Mouse (Mus musculus) liver, adult 2 months (tissue): Measurements from ENCODE around the gene Luzp2. TPM values are rescaled to one million over a fixed set of nuclear protein-coding genes. Genes with fewer than 3 reads are reported as not detected.

Experiments
- DNase-seq: peaks from one replicate; pipeline ENCODE4 v3.0.0-alpha.2; 2011; ENCODE audit warnings: low read depth, low spot score; ENCODE audit errors: extremely low read depth
- H3K27ac ChIP-seq: fragments of 200-500 bp; replicated peaks from 2 replicates; pipeline ENCODE4 v1.5.1; 2012; ENCODE audit warnings: low read depth, mild to moderate bottlenecking, control low read depth, inconsistent platforms, low read length; ENCODE audit not compliant: insufficient read depth
- H3K27me3 ChIP-seq: fragments of 200-500 bp; 2 replicates; pipeline ENCODE4 v1.6.1; 2012; ENCODE audit warnings: mild to moderate bottlenecking, moderate library complexity, low read length, inconsistent platforms; ENCODE audit not compliant: control insufficient read depth, insufficient read depth
- H3K36me3 ChIP-seq: fragments of 200-500 bp; 2 replicates; pipeline ENCODE4 v1.6.1; 2012; ENCODE audit warnings: low read length, inconsistent platforms; ENCODE audit not compliant: control insufficient read depth, insufficient read depth
- H3K4me1 ChIP-seq: fragments of 200-500 bp; 2 replicates; pipeline ENCODE4 v1.6.1; 2011; ENCODE audit warnings: low read length; ENCODE audit not compliant: control insufficient read depth, insufficient read depth
- H3K4me3 ChIP-seq: fragments of 200-500 bp; 2 replicates; pipeline ENCODE4 v1.5.1; 2011; ENCODE audit warnings: low read depth, mild to moderate bottlenecking, control low read depth, low read length, moderate library complexity; ENCODE audit not compliant: insufficient read depth
- H3K79me2 ChIP-seq: fragments of 200-500 bp; 2 replicates; pipeline ENCODE4 v1.6.1; 2012; ENCODE audit warnings: inconsistent platforms, mild to moderate bottlenecking, low read length, moderate library complexity; ENCODE audit not compliant: control insufficient read depth, insufficient read depth
- H3K9ac ChIP-seq: fragments of 200-500 bp; 2 replicates; pipeline ENCODE4 v1.6.1; 2012; ENCODE audit warnings: low read depth, mild to moderate bottlenecking, control low read depth, inconsistent platforms, low read length
- CTCF ChIP-seq: fragments of 200-500 bp; IDR thresholded peaks from 2 replicates; pipeline ENCODE4 v1.5.1; 2011; ENCODE audit warnings: low read depth, low read length, control low read depth
- POLR2A ChIP-seq: fragments of 200-500 bp; IDR thresholded peaks from 2 replicates; pipeline ENCODE4 v1.6.1; 2011; ENCODE audit warnings: low read length, control low read depth; ENCODE audit not compliant: insufficient read depth; ENCODE audit errors: extremely low read depth
- WGBS: fragments of 180-500 bp; shearing (Covaris S2); methylation state at CpG from one replicate; pipeline ENCODE4 v1.1.7; 2018; 5-methylcytosine and 5-hydroxymethylcytosine counted together
- polyA plus RNA-seq: library from polyadenylated mRNA; depleted of rRNA; stranded (reverse); fragments of >200 nt; gene quantifications from 2 replicates; pipeline ENCODE4 v1.2.3, GENCODE M21; 2012
- total RNA-seq: library from RNA; depleted of rRNA; stranded (reverse); fragments of >200 nt; gene quantifications from 2 replicates; pipeline ENCODE4 v1.2.3, GENCODE M21; 2014

Luzp2 gene
- total and polyA plus RNA-seq, 2 experiments = not detected

DNA sequence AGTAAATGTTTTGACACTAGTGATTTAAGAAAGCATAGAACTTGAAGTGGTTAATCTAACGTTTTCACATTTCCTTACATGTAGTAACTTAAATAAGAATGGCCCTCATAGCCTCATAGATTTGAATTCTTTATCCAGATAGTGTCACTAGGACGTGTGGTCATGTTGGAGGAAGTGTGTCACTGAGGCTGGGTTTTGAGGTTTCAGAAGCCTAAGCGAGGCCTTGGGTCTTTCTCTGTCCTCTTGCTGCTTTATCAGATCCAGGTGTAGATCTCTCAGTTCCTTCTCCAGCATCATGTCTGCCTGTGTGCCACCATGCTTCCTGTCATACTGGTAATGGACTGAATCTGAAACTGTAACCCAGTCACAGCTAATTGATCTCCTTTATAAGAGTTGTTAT is 86.7 kb downstream of the Luzp2 start:
- H3K36me3 ChIP-seq = no peaks in the 10 kb centered on the region
- H3K9ac ChIP-seq = no peak overlapping the region
- H3K27ac ChIP-seq = no peak overlapping the region
- DNase-seq = no peak
- TF ChIP-seq POLR2A (no peak), CTCF (no peak)
- no peaks in the 10 kb centered on the region for H3K4me1 ChIP-seq
- 56% methylated on average over 3 of the region's 3 CpGs for WGBS
- no peak overlapping the region for H3K4me3 ChIP-seq
- no peaks in the 10 kb centered on the region for H3K79me2 ChIP-seq
- no peaks in the 10 kb centered on the region for H3K27me3 ChIP-seq

DNA sequence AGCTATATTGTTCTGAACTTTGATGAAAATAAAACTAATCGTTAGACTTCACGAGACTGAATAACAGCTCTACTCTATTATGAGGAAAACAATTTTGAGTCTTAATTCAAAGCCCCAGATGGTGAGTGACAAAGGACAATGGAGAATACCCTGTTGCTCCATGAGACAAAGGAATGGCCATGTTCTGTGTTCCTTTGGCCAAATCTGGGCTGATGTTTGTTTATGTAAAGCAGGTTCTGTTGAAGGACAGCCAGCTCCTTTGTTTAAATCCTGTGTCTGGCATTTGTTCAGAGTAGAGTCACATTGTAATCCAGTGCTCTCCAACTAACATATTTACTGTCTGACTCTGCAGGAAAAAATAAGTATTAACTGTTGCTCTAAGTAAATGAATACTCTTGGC is 121.5 kb downstream of the Luzp2 start:
- Histone ChIP-seq H3K27me3 (no peaks in the 10 kb centered on the region), H3K27ac (no peak overlapping the region), H3K79me2 (no peaks in the 10 kb centered on the region), H3K4me3 (no peak overlapping the region), H3K9ac (no peak overlapping the region), H3K36me3 (no peaks in the 10 kb centered on the region), H3K4me1 (no peaks in the 10 kb centered on the region)
- TF ChIP-seq CTCF (no peak), POLR2A (no peak)
- WGBS = 84% methylated on average over 2 of the region's 2 CpGs
- no peak for DNase-seq

DNA sequence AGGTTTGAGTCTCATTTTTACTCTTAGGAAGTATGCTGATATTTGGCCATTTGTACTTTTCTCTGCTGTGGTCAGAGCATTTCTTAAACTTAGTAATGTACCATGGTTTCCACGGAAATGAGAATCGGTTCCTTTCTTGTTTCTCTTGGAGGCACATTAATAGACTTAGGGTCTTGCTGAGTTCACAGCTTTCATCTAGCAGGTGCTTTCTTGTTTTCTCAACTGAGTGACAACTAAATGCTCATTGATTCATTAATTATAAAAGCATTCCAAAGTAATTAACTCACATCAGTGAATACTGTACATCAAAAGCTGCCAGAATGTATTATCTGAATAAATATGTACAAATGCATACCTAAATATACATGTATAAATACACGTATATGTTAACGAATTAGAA is 127.4 kb downstream of the Luzp2 start:
- 80% methylated on average over 4 of the region's 4 CpGs for WGBS
- TF ChIP-seq CTCF (no peak), POLR2A (no peak)
- H3K79me2 ChIP-seq = no peaks in the 10 kb centered on the region
- no peaks in the 10 kb centered on the region for H3K27me3 ChIP-seq
- H3K4me3 ChIP-seq = no peak overlapping the region
- H3K9ac ChIP-seq = no peak overlapping the region
- no peaks in the 10 kb centered on the region for H3K4me1 ChIP-seq
- no peak for DNase-seq
- no peaks in the 10 kb centered on the region for H3K36me3 ChIP-seq
- no peak overlapping the region for H3K27ac ChIP-seq

DNA sequence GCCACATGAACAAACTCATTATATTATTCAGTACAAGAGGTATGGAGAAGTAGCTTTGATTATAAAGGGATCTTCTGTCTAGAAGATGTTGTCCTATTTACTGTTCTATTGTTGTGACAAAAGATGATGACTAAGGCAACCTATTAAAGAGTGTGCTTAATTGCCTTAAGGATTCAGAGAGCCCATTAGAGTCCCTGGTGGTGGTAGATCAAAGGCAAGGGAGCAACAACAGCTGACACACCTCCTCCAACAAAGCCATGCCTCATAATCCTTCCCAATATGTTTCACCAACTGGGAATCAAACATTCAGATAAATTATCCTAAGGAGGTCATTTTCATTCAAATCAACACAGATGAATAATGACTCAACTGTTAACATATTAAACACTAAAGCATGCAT is 142.1 kb downstream of the Luzp2 start:
- no peak for DNase-seq
- no peaks in the 10 kb centered on the region for H3K79me2 ChIP-seq
- no peak overlapping the region for H3K9ac ChIP-seq

DNA sequence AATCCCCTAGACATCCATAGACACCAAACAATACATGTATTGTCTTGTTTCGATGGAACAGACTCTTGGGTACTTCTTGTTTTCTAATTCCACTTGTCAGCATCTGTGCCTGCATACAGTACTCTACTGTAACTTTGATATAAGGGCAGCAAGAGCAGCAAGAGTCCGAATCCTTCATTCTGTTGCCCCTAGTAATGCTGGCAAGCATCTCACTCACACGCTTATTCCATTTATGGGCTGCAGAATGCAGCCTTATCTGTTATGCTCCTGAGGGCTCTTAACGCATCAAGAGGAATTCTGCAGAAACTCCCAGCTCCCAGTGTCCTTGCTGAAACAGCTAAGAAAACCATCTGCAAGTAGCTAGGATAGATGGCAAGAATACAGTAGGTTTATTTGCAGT is 145.3 kb downstream of the Luzp2 start:
- no peak for TF ChIP-seq CTCF
- no peak for TF ChIP-seq POLR2A

More for the DNA sequence above, 142.1 kb downstream of the Luzp2 start:
- Histone ChIP-seq H3K27ac (no peak overlapping the region), H3K36me3 (no peaks in the 10 kb centered on the region), H3K27me3 (no peaks in the 10 kb centered on the region), H3K4me3 (no peak overlapping the region), H3K4me1 (no peaks in the 10 kb centered on the region)
- TF ChIP-seq POLR2A (no peak), CTCF (no peak)

DNA sequence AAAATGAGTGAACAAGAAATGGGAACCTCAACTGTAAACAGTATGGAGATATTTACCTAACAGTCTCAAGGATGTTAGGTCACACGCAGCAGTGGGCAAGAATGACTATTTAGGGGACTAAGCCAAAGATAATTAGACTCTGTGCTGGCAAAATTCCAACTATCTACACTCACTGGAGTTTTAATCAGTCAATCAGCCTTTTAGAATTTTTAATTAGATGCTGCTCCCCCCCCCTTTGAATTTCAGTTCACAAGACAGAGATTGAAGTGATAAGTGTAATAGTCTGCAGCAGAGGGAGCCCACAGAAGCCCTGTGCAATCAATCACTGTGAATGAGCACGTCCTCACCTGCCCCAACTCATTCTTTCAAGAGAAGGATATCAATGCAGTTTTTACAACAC is 165.1 kb downstream of the Luzp2 start:
- Histone ChIP-seq H3K27me3 (no peaks in the 10 kb centered on the region), H3K4me3 (no peak overlapping the region), H3K9ac (no peak overlapping the region), H3K4me1 (no peaks in the 10 kb centered on the region), H3K79me2 (no peaks in the 10 kb centered on the region), H3K27ac (no peak overlapping the region), H3K36me3 (no peaks in the 10 kb centered on the region)
- WGBS = 63% methylated on average over 2 of the region's 2 CpGs
- TF ChIP-seq CTCF (no peak), POLR2A (no peak)
- no peak for DNase-seq

More for the DNA sequence above, 145.3 kb downstream of the Luzp2 start:
- DNase-seq = no peak
- Histone ChIP-seq H3K9ac (no peak overlapping the region), H3K27ac (no peak overlapping the region), H3K79me2 (no peaks in the 10 kb centered on the region), H3K27me3 (no peaks in the 10 kb centered on the region), H3K4me1 (no peaks in the 10 kb centered on the region), H3K36me3 (no peaks in the 10 kb centered on the region), H3K4me3 (no peak overlapping the region)
- 67% methylated on average over 4 of the region's 4 CpGs for WGBS
